Mouse (Mus musculus) left cerebral cortex, postnatal 25 days (tissue): ENCODE data around the gene Aldh3a2. TPM values are rescaled to one million over a fixed set of nuclear protein-coding genes. Genes with fewer than 3 reads are reported as not detected.
A peak's percentile ranks its signal among the peaks of the same experiment; 100 is the strongest.

Experiments
- DNase-seq, 2 experiments: peaks; one replicate each; pipeline ENCODE4 v3.0.0; 2022; ENCODE audit warnings: low spot score in 2 of 2, mixed read lengths in 1 of 2
- intact Hi-C: fragments of 180-260 bp; cut with DNase I; formaldehyde crosslinking; loops from one replicate; pipeline ENCODE4 v1.15.1; 2025
- total RNA-seq, 2 experiments: library from RNA; stranded (reverse); gene quantifications; 2 replicates each; pipeline ENCODE4 v1.2.3; 2021

Gene Aldh3a2
- total RNA-seq, 2 experiments from 2014 or later, result 48.2 to 49.2 TPM

- intact Hi-C loops, result no loop called here
Observed at GRCm38 (mm10) chr11:61275106-61275505, 7.8 kb upstream of the Aldh3a2 start.

GRCm38 (mm10) chr11:61274421-61274820 lies 7.2 kb upstream of the Aldh3a2 start:
- intact Hi-C loops, result no loop called here
- no peak for DNase-seq

More at GRCm38 (mm10) chr11:61275106-61275505, 7.8 kb upstream of the Aldh3a2 start:
- DNase-seq, result no peak

- intact Hi-C loops, result no loop called here
- no peak for DNase-seq
Observed at GRCm38 (mm10) chr11:61273928-61274327, 6.7 kb upstream of the Aldh3a2 start.

DNA sequence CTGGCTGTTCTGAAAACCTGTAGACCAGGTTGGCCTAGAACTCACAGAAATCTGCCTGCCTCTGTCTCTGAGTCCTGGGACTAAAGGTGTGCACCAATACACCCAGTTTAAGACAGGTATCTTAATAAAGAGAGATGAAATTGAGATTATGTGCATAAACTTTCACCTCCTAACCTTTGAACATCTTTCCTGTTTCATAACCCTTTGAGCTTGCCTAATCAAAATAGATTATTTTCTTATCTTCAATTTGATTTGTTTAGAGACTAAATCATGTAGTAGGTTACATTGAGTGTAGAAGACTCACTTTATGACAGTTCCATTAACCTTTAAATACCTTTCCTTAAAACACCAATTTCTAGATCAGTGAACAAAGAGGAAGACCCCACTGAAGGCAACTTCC lies 4.3 kb upstream of the Aldh3a2 start:
- intact Hi-C loops, result no loop called here
- DNase-seq, result no peak

GRCm38 (mm10) chr11:61270406-61270805 lies 3.1 kb upstream of the Aldh3a2 start:
- intact Hi-C loops, result no loop called here
- DNase-seq, result no peak

DNA sequence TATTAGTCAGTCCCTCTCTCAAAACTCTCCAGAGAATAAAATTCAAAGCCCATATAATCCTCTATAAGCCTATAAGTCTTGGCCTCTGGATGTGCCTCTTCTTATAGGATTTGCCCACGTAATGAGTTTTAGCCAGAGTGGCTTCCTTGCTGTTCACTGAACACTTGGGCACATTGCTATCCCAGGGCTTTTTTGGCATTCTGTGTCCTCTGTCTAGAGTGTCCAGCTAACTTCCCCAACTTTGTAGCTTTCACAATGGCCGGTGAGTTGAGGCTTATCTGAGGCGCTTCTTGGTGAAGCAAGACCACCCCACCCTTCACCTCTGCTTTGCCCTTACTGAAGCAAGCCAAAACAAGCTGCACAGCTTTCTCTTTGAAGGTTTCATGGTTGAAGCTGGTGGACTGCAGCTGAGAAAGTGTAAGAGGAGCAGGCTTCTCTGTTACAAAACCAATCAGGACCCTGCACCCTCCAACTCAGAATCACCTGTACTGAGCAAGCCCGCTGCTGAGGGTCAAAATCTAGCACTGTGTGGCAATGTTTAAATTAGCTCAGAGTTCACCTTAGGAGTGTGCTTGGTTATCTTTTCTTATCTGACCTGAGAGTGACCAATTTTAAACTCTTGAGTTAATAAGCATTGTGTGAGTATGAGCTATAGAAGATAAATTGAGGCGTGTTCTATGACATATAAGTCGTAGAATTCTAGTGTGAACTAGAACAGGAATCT lies 1.5 kb upstream of the Aldh3a2 start:
- intact Hi-C loops, result no loop called here

GRCm38 (mm10) chr11:61263841-61264240 lies 3.4 kb downstream of the Aldh3a2 start:
- DNase-seq, result no peak
- intact Hi-C loops, result no loop called here

More for the DNA sequence above, 1.5 kb upstream of the Aldh3a2 start:
- DNase-seq, result no peak

- DNase-seq, result no peak
- intact Hi-C loops, result no loop called here
Observed at GRCm38 (mm10) chr11:61262516-61262915, 4.7 kb downstream of the Aldh3a2 start.

GRCm38 (mm10) chr11:61259106-61259505 lies 8.2 kb downstream of the Aldh3a2 start:
- DNase-seq, result no peak
- intact Hi-C loops, result no loop called here

GRCm38 (mm10) chr11:61252807-61253206 lies 14.5 kb downstream of the Aldh3a2 start:
- no peak for DNase-seq
- intact Hi-C loops, result no loop called here

GRCm38 (mm10) chr11:61251741-61252140 lies 15.5 kb downstream of the Aldh3a2 start:
- intact Hi-C loops, result no loop called here
- DNase-seq, result no peak

- intact Hi-C loops, result no loop called here
- DNase-seq, result no peak
Observed at GRCm38 (mm10) chr11:61244406-61244805, 22.9 kb downstream of the Aldh3a2 start.

GRCm38 (mm10) chr11:61236015-61236414 lies 31.2 kb downstream of the Aldh3a2 start:
- intact Hi-C loops, result no loop called here
- DNase-seq, result no peak

DNA sequence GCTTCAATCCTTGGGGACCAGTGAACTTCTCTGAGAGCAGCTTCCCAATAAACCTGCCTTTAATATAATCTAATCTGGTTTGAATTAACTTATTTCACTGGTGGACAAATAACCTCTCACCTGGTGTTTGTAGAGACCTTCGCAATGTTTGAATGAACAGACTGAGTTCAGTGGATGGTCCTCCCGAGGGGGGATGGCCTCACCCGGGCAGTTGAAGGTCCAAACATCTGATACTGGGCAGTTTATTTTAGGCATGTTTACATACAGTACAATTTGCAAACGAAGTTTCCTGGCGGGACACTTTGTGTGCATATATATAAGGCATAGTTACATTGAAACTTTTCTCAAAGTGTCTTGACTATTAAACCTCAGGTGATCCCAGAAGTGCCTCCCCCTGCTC lies 33.1 kb downstream of the Aldh3a2 start:
- no peak for DNase-seq
- intact Hi-C loops, result loop anchor here (5.0 kb wide), 1 partner anchor 42 kb away; no protein-coding TSS in a partner anchor

DNA sequence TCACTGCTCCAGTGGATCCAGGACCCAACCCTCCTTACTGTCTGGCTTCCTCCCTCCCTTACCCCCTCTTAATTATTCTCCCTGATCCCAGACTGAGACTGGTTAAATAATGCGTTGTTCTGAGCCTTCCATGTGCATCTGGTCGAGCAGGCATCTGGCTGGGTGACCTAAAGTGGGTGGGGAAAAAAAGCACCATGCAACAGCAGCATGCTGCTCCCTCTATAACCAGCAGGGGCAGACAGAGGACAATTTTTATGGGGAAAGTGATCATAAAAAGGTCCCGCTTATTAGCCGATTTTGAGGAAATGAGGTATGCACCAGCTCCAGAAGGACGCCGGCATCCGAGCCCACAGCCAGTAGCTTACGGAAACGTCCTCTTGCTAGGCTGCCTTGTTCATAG lies 35.9 kb downstream of the Aldh3a2 start:
- intact Hi-C loops, result loop anchor here (2.0 to 5.0 kb wide), 2 partner anchors 39 to 175 kb away; no protein-coding TSS in a partner anchor
- DNase-seq, result peak; percentile 27 to 41

DNA sequence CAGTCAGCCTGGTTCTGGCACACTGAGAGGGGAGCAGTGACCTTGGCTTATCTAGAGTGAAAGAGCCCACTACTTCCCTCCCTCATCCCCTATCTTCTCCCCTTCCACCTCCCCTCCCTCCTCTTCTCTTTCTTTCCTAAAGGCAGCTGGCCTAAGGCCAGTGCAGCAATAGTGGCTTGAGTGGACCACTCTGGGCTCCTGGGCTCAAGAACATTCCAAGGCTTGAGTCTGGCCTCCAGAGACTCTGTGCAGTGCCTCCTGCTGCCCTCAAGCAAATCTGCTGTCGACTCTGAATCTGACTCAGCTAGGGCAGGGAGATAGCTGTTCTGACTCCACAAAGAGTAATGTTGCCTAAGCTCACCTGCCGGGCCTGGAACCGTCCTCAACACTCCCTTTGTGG lies 38.9 kb downstream of the Aldh3a2 start:
- DNase-seq, result no peak
- intact Hi-C loops, result no loop called here

- no peak for DNase-seq
- intact Hi-C loops, result no loop called here
Observed at GRCm38 (mm10) chr11:61227816-61228215, 39.4 kb downstream of the Aldh3a2 start.

GRCm38 (mm10) chr11:61225941-61226412 lies 41.3 kb downstream of the Aldh3a2 start:
- intact Hi-C loops, result no loop called here
- DNase-seq, result peak in 1 of 2 experiments; percentile 69

DNA sequence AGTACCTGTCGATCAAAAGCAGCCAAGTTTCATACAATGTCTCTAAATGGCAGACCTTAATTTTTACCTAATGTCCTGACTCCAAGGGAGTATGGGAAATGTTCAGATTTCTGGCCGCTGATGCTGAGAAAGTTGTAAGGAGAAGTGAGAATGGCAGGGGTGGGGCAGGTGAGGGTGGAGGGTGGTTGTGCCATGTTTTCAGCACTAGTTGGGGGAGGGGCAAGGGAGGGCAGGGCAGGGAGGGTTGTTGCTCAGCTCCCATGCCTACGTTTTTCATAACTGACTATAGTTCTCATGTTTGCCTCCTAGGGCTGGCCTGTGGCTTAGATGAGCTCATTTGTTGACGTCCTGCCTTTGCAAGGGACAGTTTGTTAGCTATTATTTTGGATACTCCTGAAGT lies 41.8 kb downstream of the Aldh3a2 start:
- intact Hi-C loops, result no loop called here
- DNase-seq, result no peak

- DNase-seq, result no peak
- intact Hi-C loops, result no loop called here
Observed at GRCm38 (mm10) chr11:61224907-61225306, 42.4 kb downstream of the Aldh3a2 start.

- no peak for DNase-seq
- intact Hi-C loops, result no loop called here
Observed at GRCm38 (mm10) chr11:61224234-61224744, 43.0 kb downstream of the Aldh3a2 start.
